Mouse (Mus musculus) neural tube, embryonic 14.5 days (tissue): ENCODE data around the gene Kndc1. TPM values are rescaled to one million over a fixed set of nuclear protein-coding genes. Genes with fewer than 3 reads are reported as not detected.

Experiments used
- ATAC-seq: fragments of 200-750 bp; cut with Nextera tagmentation; 2 replicates; pipeline ENCODE4 v1.8.0; 2017; ENCODE audit warnings: low read depth, mild to moderate bottlenecking, moderate TSS enrichment, moderate library complexity
- H3K27ac ChIP-seq: fragments of 300-500 bp; sonication (generic); 2 replicates; pipeline ENCODE4 v1.5.1; 2014; ENCODE audit warnings: low read depth, mild to moderate bottlenecking, control low read depth, low read length, moderate library complexity, mixed read lengths
- H3K27me3 ChIP-seq: fragments of 300-500 bp; sonication (generic); 2 replicates; pipeline ENCODE4 v1.6.1; 2014; ENCODE audit warnings: low read length; ENCODE audit not compliant: control insufficient read depth, insufficient read depth
- H3K36me3 ChIP-seq: fragments of 300-500 bp; sonication (generic); 2 replicates; pipeline ENCODE4 v1.6.1; 2014; ENCODE audit warnings: low read length, mixed read lengths; ENCODE audit not compliant: control insufficient read depth, insufficient read depth
- H3K4me1 ChIP-seq: fragments of 300-500 bp; sonication (generic); 2 replicates; pipeline ENCODE4 v1.6.1; 2014; ENCODE audit warnings: low read length; ENCODE audit not compliant: control insufficient read depth, insufficient read depth
- H3K4me2 ChIP-seq: fragments of 300-500 bp; sonication (generic); 2 replicates; pipeline ENCODE4 v1.6.1; 2014; ENCODE audit warnings: mild to moderate bottlenecking, low read depth, low read length, control low read depth
- H3K4me3 ChIP-seq: fragments of 300-500 bp; sonication (generic); 2 replicates; pipeline ENCODE4 v1.5.1; 2014; ENCODE audit warnings: low read depth, low read length, control low read depth, mixed read lengths
- H3K9ac ChIP-seq: fragments of 300-500 bp; sonication (generic); replicated peaks from 2 replicates; pipeline ENCODE4 v1.6.1; 2014; ENCODE audit warnings: low read depth, mild to moderate bottlenecking, control low read depth, low read length, mixed read lengths
- H3K9me3 ChIP-seq: fragments of 300-500 bp; sonication (generic); 2 replicates; pipeline ENCODE4 v1.6.1; 2016; ENCODE audit warnings: low read length; ENCODE audit not compliant: control insufficient read depth
- WGBS: fragments of 180-500 bp; shearing (Covaris S2); extraction: QIAGEN DNeasy Blood & Tissue Kit; methylation state at CpG from one replicate; pipeline ENCODE4 v1.1.7; 2014; 5-methylcytosine and 5-hydroxymethylcytosine counted together
- polyA plus RNA-seq: library from polyadenylated mRNA; unstranded; fragments of >200 nt; fragmentation: Nextera tagmentation; extraction: Ambion mirVana; gene quantifications from 2 replicates; pipeline ENCODE4 v1.2.1, GENCODE M21; 2014

Gene Kndc1
- polyA plus RNA-seq = 18.8 and 28.5 TPM in 2 replicates

- WGBS = under 1% methylated on average over 48 of the region's 50 CpGs
These were observed at the start of gene Kndc1 for GRCm38 (mm10) chr7:139894655-139895557. Kndc1 (plus strand) TSS chr7:139894696.

GRCm38 (mm10) chr7:139845101-139845500, 49.4 kb upstream of the Kndc1 start:
- no peaks in the 10 kb centered on the region for H3K9me3 ChIP-seq
- H3K36me3 ChIP-seq = no peaks in the 10 kb centered on the region
- no peak overlapping the region for H3K27ac ChIP-seq
- no peak for ATAC-seq
- H3K4me3 ChIP-seq = no peak overlapping the region
- H3K4me1 ChIP-seq = peaks cover 16% of the 10 kb centered on the region
- H3K4me2 ChIP-seq = no peak overlapping the region
- WGBS = 74% methylated on average over 2 of the region's 2 CpGs
- H3K9ac ChIP-seq = no peak overlapping the region
- H3K27me3 ChIP-seq = no peaks in the 10 kb centered on the region

More at GRCm38 (mm10) chr7:139894655-139895557, at the start of gene Kndc1:
- Histone ChIP-seq H3K4me3 (peak within 1 kb of the TSS; percentile 58), H3K27me3 (peaks cover 8% of the 10 kb centered on the region), H3K4me2 (peak within 1 kb of the TSS; percentile 85), H3K27ac (no peak within 1 kb of the TSS), H3K4me1 (peaks cover 4% of the 10 kb centered on the region; the same call in 1 of the 2 replicates), H3K36me3 (no peaks in the 10 kb centered on the region), H3K9ac (peak within 1 kb of the TSS; percentile 62), H3K9me3 (no peaks in the 10 kb centered on the region)
- peak; percentile 92 for ATAC-seq

- 0 out of 2 replicates have a peak overlapping the region, but pooled peaks have one; percentile 8 for H3K9ac ChIP-seq
These were observed 44.3 kb upstream of the Kndc1 start for GRCm38 (mm10) chr7:139850152-139850551.

GRCm38 (mm10) chr7:139850677-139851076, 43.8 kb upstream of the Kndc1 start:
- no peaks in the 10 kb centered on the region for H3K9me3 ChIP-seq
- H3K4me2 ChIP-seq = no peak overlapping the region
- peaks cover 25% of the 10 kb centered on the region for H3K4me1 ChIP-seq
- peak overlapping the region; percentile 77 for H3K27ac ChIP-seq
- no peaks in the 10 kb centered on the region for H3K27me3 ChIP-seq
- ATAC-seq = peak; percentile 44; the same call in 1 of the 2 replicates
- 0 out of 2 replicates have a peak overlapping the region, but pooled peaks have one; percentile 8 for H3K9ac ChIP-seq
- no peaks in the 10 kb centered on the region for H3K36me3 ChIP-seq
- H3K4me3 ChIP-seq = no peak overlapping the region
- WGBS = 57% methylated on average over 5 of the region's 5 CpGs

More at GRCm38 (mm10) chr7:139850152-139850551, 44.3 kb upstream of the Kndc1 start:
- H3K27me3 ChIP-seq = no peaks in the 10 kb centered on the region
- H3K36me3 ChIP-seq = no peaks in the 10 kb centered on the region
- H3K4me1 ChIP-seq = peaks cover 25% of the 10 kb centered on the region
- H3K9me3 ChIP-seq = no peaks in the 10 kb centered on the region
- peak overlapping the region; percentile 77 for H3K27ac ChIP-seq
- WGBS = 10% methylated on average over 6 of the region's 6 CpGs
- peak; percentile 85 for ATAC-seq
- H3K4me3 ChIP-seq = no peak overlapping the region
- H3K4me2 ChIP-seq = no peak overlapping the region

GRCm38 (mm10) chr7:139851098-139851497, 43.4 kb upstream of the Kndc1 start:
- Histone ChIP-seq H3K9me3 (no peaks in the 10 kb centered on the region), H3K36me3 (no peaks in the 10 kb centered on the region), H3K27ac (peak overlapping the region; percentile 75), H3K27me3 (no peaks in the 10 kb centered on the region), H3K9ac (no peak overlapping the region), H3K4me3 (no peak overlapping the region), H3K4me2 (no peak overlapping the region), H3K4me1 (peaks cover 25% of the 10 kb centered on the region)
- 29% methylated on average over 6 of the region's 6 CpGs for WGBS
- peak; percentile 70; the same call in 1 of the 2 replicates for ATAC-seq

DNA sequence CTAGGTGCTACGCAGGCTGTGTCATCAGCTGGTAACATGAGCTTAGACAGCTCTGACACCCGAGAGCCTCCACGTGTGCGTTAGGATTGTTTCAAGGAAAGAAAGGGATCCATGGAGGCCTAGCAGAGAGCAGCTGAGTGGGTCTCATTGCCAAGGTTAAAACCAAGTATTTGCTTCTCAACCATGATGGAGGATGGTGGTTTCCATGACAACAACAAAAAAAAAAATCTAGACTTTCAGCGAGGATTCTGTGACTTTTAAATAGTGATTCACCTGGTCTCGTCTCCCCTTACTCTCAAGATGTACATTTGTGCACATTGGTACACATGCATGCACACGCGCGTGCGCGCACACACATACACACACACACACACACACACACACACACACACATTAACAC, 39.2 kb upstream of the Kndc1 start:
- Histone ChIP-seq H3K4me1 (peaks cover 11% of the 10 kb centered on the region), H3K4me3 (no peak overlapping the region), H3K4me2 (no peak overlapping the region), H3K9me3 (no peaks in the 10 kb centered on the region), H3K27ac (no peak overlapping the region), H3K27me3 (no peaks in the 10 kb centered on the region), H3K36me3 (no peaks in the 10 kb centered on the region), H3K9ac (no peak overlapping the region)
- no peak for ATAC-seq
- 79% methylated on average over 11 of the region's 11 CpGs for WGBS

DNA sequence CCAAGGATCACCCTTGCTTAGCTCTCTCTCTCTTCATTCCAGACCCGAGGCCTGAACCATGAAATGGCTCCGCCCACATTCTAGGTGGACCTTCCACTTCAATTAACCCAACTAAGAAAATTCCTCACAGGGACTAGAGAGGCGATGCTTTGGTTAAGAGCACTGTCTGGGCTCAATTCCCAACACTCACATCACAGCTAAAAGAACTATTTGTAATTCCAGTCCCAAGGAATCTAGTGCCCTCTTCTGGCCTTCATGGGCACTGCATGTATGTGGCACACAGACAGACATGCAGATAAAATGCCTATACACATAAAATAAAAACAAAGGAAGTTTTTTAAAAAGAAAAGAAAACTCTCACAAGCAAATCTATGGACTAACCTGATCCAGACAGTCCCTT, 33.1 kb upstream of the Kndc1 start:
- H3K9me3 ChIP-seq = no peaks in the 10 kb centered on the region
- no peaks in the 10 kb centered on the region for H3K4me1 ChIP-seq
- 26% methylated on average over 3 of the region's 3 CpGs for WGBS

DNA sequence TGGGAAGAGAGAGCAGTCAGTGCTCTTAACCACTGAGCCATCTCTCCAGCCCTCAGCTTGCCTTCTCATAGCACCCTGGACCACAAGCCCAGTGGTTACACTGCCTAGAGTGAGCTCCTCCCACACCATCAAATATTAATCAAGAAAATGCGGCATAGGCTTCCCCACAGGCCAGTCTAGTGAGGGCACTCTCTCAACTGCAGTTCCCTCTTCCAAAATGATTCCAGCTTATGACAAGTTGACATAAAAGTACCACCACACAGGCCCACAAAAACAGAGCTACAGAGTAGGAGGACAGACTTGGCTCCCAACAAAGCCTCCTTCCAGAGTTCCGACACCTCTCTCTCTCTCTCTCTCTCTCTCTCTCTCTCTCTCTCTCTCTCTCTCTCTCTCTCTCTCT, 31.4 kb upstream of the Kndc1 start:
- 77% methylated on average over 2 of the region's 2 CpGs for WGBS
- ATAC-seq = no peak
- Histone ChIP-seq H3K27me3 (no peaks in the 10 kb centered on the region), H3K4me1 (no peaks in the 10 kb centered on the region), H3K4me2 (no peak overlapping the region), H3K9me3 (no peaks in the 10 kb centered on the region), H3K27ac (no peak overlapping the region), H3K4me3 (no peak overlapping the region), H3K9ac (no peak overlapping the region), H3K36me3 (no peaks in the 10 kb centered on the region)

More for the DNA sequence above, 33.1 kb upstream of the Kndc1 start:
- no peak overlapping the region for H3K4me3 ChIP-seq
- H3K27me3 ChIP-seq = no peaks in the 10 kb centered on the region
- H3K27ac ChIP-seq = no peak overlapping the region
- no peak overlapping the region for H3K4me2 ChIP-seq
- ATAC-seq = peak; percentile 11; the same call in 1 of the 2 replicates
- no peak overlapping the region for H3K9ac ChIP-seq
- H3K36me3 ChIP-seq = no peaks in the 10 kb centered on the region

DNA sequence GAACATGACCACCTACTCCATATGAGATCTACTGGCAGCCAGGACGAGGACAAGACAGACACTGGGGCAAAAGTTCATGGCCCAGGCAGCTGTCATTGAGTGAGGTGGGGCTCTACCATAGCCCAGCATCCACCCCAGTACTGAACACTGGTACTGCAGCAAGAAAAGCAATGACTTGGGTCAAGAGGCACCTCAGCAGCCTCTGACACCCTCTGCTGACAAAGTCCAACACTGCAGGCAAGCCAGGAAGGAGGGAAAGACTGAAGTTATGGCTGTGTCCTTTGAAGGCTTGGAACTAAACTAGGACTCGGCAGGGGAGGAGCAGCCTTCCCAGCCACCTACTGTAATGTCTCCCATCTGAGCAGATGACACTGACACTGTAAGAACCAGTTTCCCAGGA, 30.2 kb upstream of the Kndc1 start:
- no peaks in the 10 kb centered on the region for H3K9me3 ChIP-seq
- ATAC-seq = no peak
- no peaks in the 10 kb centered on the region for H3K36me3 ChIP-seq
- WGBS = 30% methylated on average over 2 of the region's 2 CpGs
- H3K27me3 ChIP-seq = no peaks in the 10 kb centered on the region
- H3K9ac ChIP-seq = no peak overlapping the region
- no peaks in the 10 kb centered on the region for H3K4me1 ChIP-seq
- no peak overlapping the region for H3K4me3 ChIP-seq
- H3K4me2 ChIP-seq = no peak overlapping the region
- no peak overlapping the region for H3K27ac ChIP-seq
